In the genomic region with DNA sequence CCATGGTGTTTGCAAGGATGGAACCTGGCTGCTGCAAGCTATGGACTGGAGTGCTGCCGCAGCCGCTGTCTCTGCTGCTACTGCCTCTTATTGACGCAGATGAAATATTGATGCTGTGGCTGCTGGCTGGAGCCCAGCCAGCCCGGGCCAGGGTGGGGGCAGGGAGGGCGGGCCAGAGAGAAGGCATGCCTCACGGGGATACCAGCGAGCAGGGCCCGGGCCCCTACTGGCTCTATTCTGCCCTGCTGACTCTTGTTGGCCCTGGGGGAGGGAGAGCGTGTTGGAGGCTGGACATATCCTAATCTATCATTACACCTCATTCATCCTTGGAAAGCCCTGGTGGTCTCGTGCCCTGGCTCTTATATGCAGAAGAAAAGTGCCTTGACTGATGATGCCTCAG, we compare ENCODE assay signal across 8 mouse cellular contexts. TPM values are rescaled to one million over a fixed set of nuclear protein-coding genes. Genes with fewer than 3 reads are reported as not detected.
DNase-seq lines count a peak whose midpoint lies in the region; ATAC-seq and TF ChIP-seq lines count a peak whose summit lies in the region.

A gene (minus strand): TSS at position 213 of the 400 bp plus-strand sequence.

- H3K4me3 ChIP-seq in kidney, embryonic 15.5 days (replicated peaks), result peak within 1 kb of the TSS; percentile 33
- no peak within 1 kb of the TSS for H3K4me3 ChIP-seq in hindbrain, embryonic 16.5 days (ENCODE audit: low read length)
- H3K4me3 ChIP-seq in myocyte, result no peak within 1 kb of the TSS
- H3K4me3 ChIP-seq in forebrain, embryonic 13.5 days, result no peak within 1 kb of the TSS
- no peak within 1 kb of the TSS for H3K4me3 ChIP-seq in forebrain, embryonic 16.5 days (replicated peaks; ENCODE audit: low read length)

- no peaks in the 10 kb centered on the region for H3K36me3 ChIP-seq in kidney, embryonic 15.5 days
- no peaks in the 10 kb centered on the region for H3K36me3 ChIP-seq in hindbrain, embryonic 16.5 days (ENCODE audit: control insufficient read depth, insufficient read depth, low read length)
- no peaks in the 10 kb centered on the region for H3K36me3 ChIP-seq in myocyte (ENCODE audit: control insufficient read depth, insufficient read depth)
- H3K36me3 ChIP-seq in forebrain, embryonic 13.5 days (ENCODE audit: poor library complexity, severe bottlenecking), result no peaks in the 10 kb centered on the region
- no peaks in the 10 kb centered on the region for H3K36me3 ChIP-seq in forebrain, embryonic 16.5 days (ENCODE audit: control insufficient read depth, insufficient read depth)

- TF ChIP-seq CTCF in brain, embryonic 14.5 days (IDR thresholded peaks at IDR 0.05; ENCODE audit: borderline replicate concordance, extremely low read depth, insufficient read depth, insufficient read length), result no peak

- no peaks in the 10 kb centered on the region for H3K79me2 ChIP-seq in myocyte (ENCODE audit: control insufficient read depth, insufficient read depth)

- ATAC-seq in kidney, embryonic 15.5 days (replicated peaks; ENCODE audit: low FRiP score), result no peak
- ATAC-seq in hindbrain, embryonic 16.5 days, result peak; percentile 28; the same call in 1 of the 2 replicates
- no peak for ATAC-seq in forebrain, embryonic 13.5 days
- no peak for ATAC-seq in forebrain, embryonic 16.5 days

- no peak for TF ChIP-seq POLR2A in brain, embryonic 14.5 days (IDR thresholded peaks at IDR 0.05; ENCODE audit: borderline replicate concordance, extremely low read depth, insufficient read depth, insufficient read length, poor library complexity, severe bottlenecking)
- no peak for TF ChIP-seq POLR2A in myocyte (IDR thresholded peaks at IDR 0.05; ENCODE audit: insufficient read length, low read depth)

- peak within 1 kb of the TSS; percentile 91; the same call in 1 of the 2 replicates for H3K27ac ChIP-seq in kidney, embryonic 15.5 days
- no peak within 1 kb of the TSS for H3K27ac ChIP-seq in hindbrain, embryonic 16.5 days (ENCODE audit: low read depth, low read length)
- no peak within 1 kb of the TSS for H3K27ac ChIP-seq in forebrain, embryonic 13.5 days
- H3K27ac ChIP-seq in forebrain, embryonic 16.5 days (ENCODE audit: low read length), result no peak within 1 kb of the TSS

- peak within 1 kb of the TSS; percentile 43 for H3K4me2 ChIP-seq in kidney, embryonic 15.5 days
- H3K4me2 ChIP-seq in hindbrain, embryonic 16.5 days (ENCODE audit: low read length), result peak within 1 kb of the TSS; percentile 16
- peak within 1 kb of the TSS; percentile 18 for H3K4me2 ChIP-seq in myocyte (ENCODE audit: low read depth)
- no peak within 1 kb of the TSS for H3K4me2 ChIP-seq in forebrain, embryonic 13.5 days
- no peak within 1 kb of the TSS for H3K4me2 ChIP-seq in forebrain, embryonic 16.5 days (ENCODE audit: low read length)

- no peak for DNase-seq in kidney, postnatal 25 days
- peak; percentile 15 for DNase-seq in brain, embryonic 14.5 days (ENCODE audit: low read depth)
- no peak for DNase-seq in cerebellum, adult 9-10 months

- H3K9ac ChIP-seq in kidney, embryonic 15.5 days, result no peak within 1 kb of the TSS
- H3K9ac ChIP-seq in hindbrain, embryonic 16.5 days (ENCODE audit: low read depth, low read length), result no peak within 1 kb of the TSS
- no peak within 1 kb of the TSS for H3K9ac ChIP-seq in forebrain, embryonic 13.5 days
- no peak within 1 kb of the TSS for H3K9ac ChIP-seq in forebrain, embryonic 16.5 days (replicated peaks; ENCODE audit: low read depth, low read length)

- H3ac ChIP-seq in myocyte (ENCODE audit: control insufficient read depth, insufficient read length), result no peak within 1 kb of the TSS

- peaks cover 39% of the 10 kb centered on the region for H3K4me1 ChIP-seq in kidney, embryonic 15.5 days
- peaks cover 12% of the 10 kb centered on the region for H3K4me1 ChIP-seq in hindbrain, embryonic 16.5 days (ENCODE audit: control insufficient read depth, insufficient read depth, low read depth, low read length)
- H3K4me1 ChIP-seq in forebrain, embryonic 13.5 days, result peaks cover 9% of the 10 kb centered on the region
- H3K4me1 ChIP-seq in forebrain, embryonic 16.5 days (replicated peaks; ENCODE audit: control insufficient read depth, insufficient read depth, low read length), result peaks cover 7% of the 10 kb centered on the region

- WGBS in kidney, embryonic 15.5 days, result 38% methylated on average over 10 of the region's 10 CpGs
- WGBS in hindbrain, embryonic 16.5 days, result 20% methylated on average over 10 of the region's 10 CpGs
- WGBS in forebrain, embryonic 13.5 days, result 65% methylated on average over 10 of the region's 10 CpGs
- WGBS in forebrain, embryonic 16.5 days, result 70% methylated on average over 10 of the region's 10 CpGs

- H3K9me3 ChIP-seq in kidney, embryonic 15.5 days (replicated peaks), result no peaks in the 10 kb centered on the region
- no peaks in the 10 kb centered on the region for H3K9me3 ChIP-seq in hindbrain, embryonic 16.5 days (ENCODE audit: control insufficient read depth, low read length)
- H3K9me3 ChIP-seq in forebrain, embryonic 13.5 days (replicated peaks), result no peaks in the 10 kb centered on the region
- H3K9me3 ChIP-seq in forebrain, embryonic 16.5 days (ENCODE audit: control insufficient read depth, low read length), result no peaks in the 10 kb centered on the region

- no peaks in the 10 kb centered on the region for H3K27me3 ChIP-seq in kidney, embryonic 15.5 days
- no peaks in the 10 kb centered on the region for H3K27me3 ChIP-seq in hindbrain, embryonic 16.5 days (replicated peaks; ENCODE audit: control insufficient read depth, insufficient read depth, low read length)
- H3K27me3 ChIP-seq in myocyte (ENCODE audit: control insufficient read depth, insufficient read depth, insufficient read length), result no peaks in the 10 kb centered on the region
- H3K27me3 ChIP-seq in forebrain, embryonic 13.5 days, result no peaks in the 10 kb centered on the region
- no peaks in the 10 kb centered on the region for H3K27me3 ChIP-seq in forebrain, embryonic 16.5 days (replicated peaks; ENCODE audit: control insufficient read depth, insufficient read depth, low read length)

TF ChIP-seq in myocyte, 11 proteins besides CTCF, POLR2A, EP300 and RAD21:
- no peak for TF ChIP-seq REST (IDR thresholded peaks at IDR 0.05; ENCODE audit: insufficient read depth, insufficient read length)
- no peak for TF ChIP-seq USF1 (IDR thresholded peaks at IDR 0.05; ENCODE audit: low read depth)

RNA-seq across cellular contexts. Expression of the gene that starts here (rescaled TPM):
- 8.6 and 11.2 TPM in 2 replicates for polyA plus RNA-seq in kidney, embryonic 15.5 days (2015; fragmentation: Nextera tagmentation; extraction: Ambion mirVana)
- polyA plus RNA-seq in brain, embryonic 14.5 days (2012; rRNA removed), result 36.7 and 103 TPM in 2 replicates
- polyA plus RNA-seq in hindbrain, embryonic 16.5 days (2015; fragmentation: Nextera tagmentation; extraction: Ambion mirVana), result 188 and 207 TPM in 2 replicates
- 1.3 TPM for polyA plus RNA-seq in myocyte (2012; fragmentation: generic; extraction: Trizol)
- polyA plus RNA-seq in forebrain, embryonic 13.5 days (2015; fragmentation: Nextera tagmentation; extraction: Ambion mirVana), result 3.8 and 4.5 TPM in 2 replicates
- polyA plus RNA-seq in forebrain, embryonic 16.5 days (2015; fragmentation: Nextera tagmentation; extraction: Ambion mirVana), result 1.9 and 4.2 TPM in 2 replicates

Comparison
In these comparisons a context has a peak if more than half of its experiments do, and no peak if none do; other contexts are left out.
1. H3K4me2 ChIP-seq: peak in kidney, embryonic 15.5 days (single experiment), hindbrain, embryonic 16.5 days (single experiment) and myocyte (single experiment); none in forebrain, embryonic 13.5 days (single experiment) and forebrain, embryonic 16.5 days (single experiment).